Mouse (Mus musculus) monocyte, adult 5-6 weeks (primary cell): ENCODE data around the gene Abat. TPM values are rescaled to one million over a fixed set of nuclear protein-coding genes. Genes with fewer than 3 reads are reported as not detected.
"Not testable (repeated sequence)": the region's sequence is repeated elsewhere in the genome, so short reads cannot be mapped to it uniquely, and the experiment has no call there.

Experiments
- ATAC-seq: fragments of 153-309, 156-312 bp; replicated peaks from 2 replicates; pipeline ENCODE4 v1.8.0; 2017; ENCODE audit warnings: mild to moderate bottlenecking; ENCODE audit not compliant: low TSS enrichment, insufficient number of reproducible peaks, severe bottlenecking, poor library complexity, low FRiP score
- total RNA-seq: library from RNA; stranded (forward); fragments of 200-1000, 200-491, 200-594 nt; gene quantifications from 3 replicates; pipeline ENCODE4 v1.2.3, GENCODE M21; 2017

The Abat gene
- total RNA-seq, 1 experiment from 2014 or later: not detected

GRCm38 (mm10) chr16:8529389-8529788 lies 16.2 kb downstream of the Abat start:
- ATAC-seq: no peak

DNA sequence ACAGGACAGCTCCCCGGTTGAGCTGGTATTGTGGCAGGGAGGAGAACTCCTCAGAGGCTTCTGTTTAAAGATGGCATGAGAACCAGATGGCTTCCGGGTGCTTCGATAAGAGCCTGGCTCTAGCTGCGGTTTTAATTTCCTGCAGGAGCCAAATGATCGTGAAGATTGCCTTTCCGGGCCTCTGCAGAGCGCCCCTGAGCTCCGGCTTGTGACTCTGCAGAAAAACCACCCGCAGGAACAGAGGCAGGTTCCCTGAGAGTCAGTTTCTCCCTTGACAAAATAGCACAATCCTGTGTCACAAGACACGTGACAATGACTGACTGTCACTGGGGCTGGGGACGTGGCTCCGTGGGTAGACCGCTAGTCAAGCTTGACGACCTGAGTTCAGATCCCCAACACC lies 16.8 kb downstream of the Abat start:
- ATAC-seq: no peak

GRCm38 (mm10) chr16:8532461-8532860 lies 19.2 kb downstream of the Abat start:
- ATAC-seq: no peak

DNA sequence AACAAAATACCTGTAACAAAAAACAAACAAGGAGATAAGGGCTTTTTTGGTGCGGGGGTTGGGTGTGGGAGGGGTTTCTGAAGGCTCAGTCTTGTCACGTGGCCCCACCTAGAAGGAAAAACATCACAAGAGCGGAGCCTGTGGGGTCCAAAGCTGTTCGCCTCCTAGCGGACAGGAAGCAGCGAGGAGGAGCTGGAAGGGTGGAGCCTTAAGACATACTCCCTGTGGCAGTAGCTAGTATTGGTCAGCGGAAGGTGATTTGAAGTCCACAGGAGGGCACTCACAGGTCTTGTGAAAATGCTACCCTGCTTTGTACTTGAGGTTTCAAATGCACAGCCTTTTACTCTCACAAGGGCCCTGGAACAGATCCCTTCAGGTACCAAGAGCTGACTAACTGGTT lies 19.7 kb downstream of the Abat start:
- ATAC-seq: no peak

DNA sequence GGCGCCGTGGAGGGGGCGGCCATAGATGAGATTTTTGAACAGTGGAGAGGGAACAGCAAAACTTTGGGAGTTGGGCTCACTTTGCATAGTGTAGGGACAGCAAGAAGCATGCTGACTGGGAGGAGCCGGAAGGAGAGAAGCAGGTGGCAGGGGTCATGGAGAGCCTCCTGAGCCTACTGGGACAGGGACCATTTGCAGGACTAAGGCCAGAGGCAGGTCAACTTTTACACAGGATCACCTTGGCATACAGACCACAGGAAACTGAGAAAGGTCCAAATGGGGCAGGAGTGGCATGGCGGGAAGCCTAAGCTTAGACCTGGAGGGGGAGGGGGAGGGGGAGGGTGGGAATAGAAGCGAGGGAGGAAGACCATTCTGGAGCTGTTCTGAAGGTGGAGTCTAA lies 20.2 kb downstream of the Abat start:
- no peak for ATAC-seq

- no peak for ATAC-seq
These were observed 21.4 kb downstream of the Abat start for GRCm38 (mm10) chr16:8534466-8535200.

- ATAC-seq: no peak
These were observed 22.2 kb downstream of the Abat start for GRCm38 (mm10) chr16:8535411-8535810.

DNA sequence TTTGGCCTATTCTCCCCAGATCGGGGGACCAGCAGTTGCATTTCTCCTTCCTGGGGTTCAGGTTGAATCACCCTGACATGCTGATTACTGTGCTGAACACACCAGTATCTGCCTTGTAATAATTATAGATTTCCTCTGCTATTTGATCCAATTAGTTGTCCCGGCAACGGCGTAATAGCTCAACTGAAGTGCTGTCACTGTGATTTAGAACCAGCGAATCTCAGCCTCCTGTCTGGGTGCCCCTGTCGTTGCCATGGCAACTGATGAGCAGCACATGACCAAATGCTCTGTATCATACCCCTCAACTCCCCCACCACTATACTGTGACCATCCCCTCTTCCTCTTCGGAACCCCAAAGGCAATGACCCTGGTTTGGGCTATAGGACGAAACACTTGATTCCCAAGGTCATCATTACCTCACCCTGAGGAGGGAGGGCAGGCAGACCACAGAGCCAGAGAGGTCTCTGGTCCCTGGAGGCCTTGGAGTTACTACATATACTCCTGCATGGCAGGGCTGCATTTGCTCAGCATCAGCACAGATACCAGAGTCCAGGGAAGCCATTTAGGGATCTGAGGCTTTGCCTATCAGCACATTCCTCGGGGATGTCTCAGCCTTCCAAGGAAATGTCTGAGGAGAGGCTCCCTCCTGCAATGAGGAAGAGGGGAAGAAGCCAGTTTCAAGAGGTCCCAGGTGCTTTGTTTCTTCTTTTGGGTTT lies 26.1 kb downstream of the Abat start:
- ATAC-seq: no peak

DNA sequence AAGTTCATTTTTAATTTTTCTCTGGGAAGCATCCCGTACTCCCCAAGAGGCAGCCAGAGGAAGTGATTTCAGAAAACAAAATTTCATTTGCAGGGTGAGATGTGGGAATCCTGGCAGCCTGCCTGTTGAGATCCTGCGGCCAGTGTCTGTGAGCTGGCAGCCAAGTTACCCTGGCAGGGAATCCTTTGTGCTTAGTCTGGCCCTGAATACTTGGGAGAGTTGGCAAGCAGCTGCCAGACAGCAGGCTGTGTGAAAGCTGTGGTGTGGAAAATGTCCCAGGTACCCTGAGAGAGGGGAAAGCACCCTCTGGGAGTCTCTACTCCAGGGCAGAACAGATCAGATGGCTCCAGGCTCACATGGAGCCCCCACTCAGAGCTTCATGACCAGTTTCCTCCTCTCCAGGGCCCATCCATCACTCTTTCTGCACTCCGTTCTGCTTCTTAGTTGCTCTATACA lies 27.7 kb downstream of the Abat start:
- no peak for ATAC-seq

DNA sequence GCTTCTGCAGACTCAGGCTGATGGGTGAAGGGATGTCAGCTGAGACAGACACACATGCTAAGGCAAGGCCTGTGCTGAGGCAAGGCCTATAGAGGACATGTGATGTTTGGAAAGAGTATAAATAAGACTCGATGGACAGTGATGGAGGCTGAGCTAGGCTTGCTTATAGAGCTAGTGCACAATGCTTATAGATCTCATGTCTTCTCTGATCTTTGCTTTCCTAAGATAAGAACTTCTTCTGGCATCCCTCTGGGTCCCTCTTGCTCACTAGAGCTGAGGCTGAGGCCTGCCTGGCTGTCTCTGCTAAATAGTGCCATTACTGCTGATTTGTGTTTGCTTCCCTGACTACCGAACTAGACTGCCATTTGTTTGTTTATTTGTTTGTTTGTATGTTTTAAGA lies 34.6 kb downstream of the Abat start:
- ATAC-seq: no peak

- no peak for ATAC-seq
These were observed 36.3 kb downstream of the Abat start for GRCm38 (mm10) chr16:8549506-8549905.

- ATAC-seq: no peak
These were observed 41.1 kb downstream of the Abat start for GRCm38 (mm10) chr16:8554351-8554750.

DNA sequence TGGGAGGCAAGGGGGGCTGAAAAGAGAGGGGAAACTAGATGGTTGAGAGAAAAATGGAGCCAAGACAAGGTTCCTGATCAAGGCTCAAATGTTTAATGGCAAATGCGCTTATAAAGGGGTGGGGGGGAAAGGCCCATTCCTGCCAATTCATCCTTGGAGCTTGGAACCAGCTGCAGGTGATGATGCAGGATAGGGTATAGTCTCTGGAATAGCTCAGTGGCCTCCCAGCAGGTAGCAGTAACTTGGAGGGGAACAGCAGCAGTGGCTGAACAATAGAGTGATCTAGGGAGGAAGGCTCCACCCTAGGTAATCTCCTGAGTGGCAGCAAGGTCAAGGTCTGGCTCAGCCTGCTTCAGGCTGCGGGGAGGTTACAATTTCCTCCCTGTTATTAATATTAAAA lies 41.5 kb downstream of the Abat start:
- not testable (repeated sequence) for ATAC-seq

DNA sequence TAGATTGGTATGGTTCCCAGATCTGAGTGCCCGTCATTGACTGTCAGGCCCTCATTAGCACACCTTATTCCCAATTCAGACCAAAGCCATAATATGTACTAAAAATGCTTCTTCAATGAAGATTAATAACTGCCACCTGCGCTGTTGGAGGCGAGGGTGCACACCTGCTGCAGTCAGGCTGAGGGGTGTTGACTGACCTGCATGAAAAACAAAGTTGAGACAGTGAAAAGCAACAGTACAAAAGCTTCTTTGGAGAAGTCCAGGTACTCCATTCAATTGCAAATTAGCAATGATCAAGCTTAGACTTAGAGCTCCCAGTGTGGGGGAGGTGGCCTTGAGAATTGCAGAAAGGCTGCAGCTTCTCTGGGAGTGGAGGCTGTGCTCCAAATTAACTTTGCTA lies 42.1 kb downstream of the Abat start:
- ATAC-seq: not testable (repeated sequence)

DNA sequence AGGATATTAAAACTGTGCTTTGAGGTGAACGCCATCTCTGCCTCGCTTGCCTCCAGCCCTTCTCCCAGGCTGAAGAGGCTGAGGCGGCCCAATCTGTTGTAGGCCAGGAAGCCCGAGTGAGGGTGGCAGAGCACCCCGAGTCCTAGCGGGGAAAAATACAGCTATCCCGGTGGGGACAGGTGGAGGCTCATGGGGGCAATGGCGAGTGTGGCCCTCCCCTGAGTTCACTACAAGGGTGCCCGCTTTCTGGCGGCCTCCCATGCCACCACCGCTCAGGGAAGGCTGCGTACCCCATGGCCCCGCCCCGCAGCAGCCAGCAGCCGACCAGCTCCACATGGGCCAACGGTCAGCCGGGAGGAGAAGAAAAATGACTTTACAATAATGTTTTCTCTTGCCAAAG lies 46.9 kb downstream of the Abat start:
- ATAC-seq: no peak

- ATAC-seq: not testable (repeated sequence)
These were observed 47.9 kb downstream of the Abat start for GRCm38 (mm10) chr16:8561101-8561500.

DNA sequence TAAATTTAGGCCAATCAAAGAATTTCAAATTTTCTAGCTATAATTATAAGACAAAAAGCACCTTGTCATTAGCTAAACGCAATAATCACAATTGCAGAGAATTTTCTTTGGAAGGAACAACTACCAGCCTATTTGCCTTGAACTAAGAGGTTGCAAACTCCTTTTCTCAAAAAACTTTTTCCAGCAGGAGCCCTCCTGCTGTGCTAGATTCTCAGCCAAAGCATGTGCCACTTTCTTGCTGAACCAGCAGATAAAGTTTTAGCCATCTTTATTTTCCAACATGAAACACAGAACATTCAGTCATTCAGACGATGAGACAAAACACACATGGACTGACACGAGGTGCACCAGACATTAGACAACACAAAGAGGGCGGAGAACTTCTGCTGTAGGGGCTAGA lies 48.6 kb downstream of the Abat start:
- not testable (repeated sequence) for ATAC-seq

- not testable (repeated sequence) for ATAC-seq
These were observed 49.6 kb downstream of the Abat start for GRCm38 (mm10) chr16:8562827-8563226.

DNA sequence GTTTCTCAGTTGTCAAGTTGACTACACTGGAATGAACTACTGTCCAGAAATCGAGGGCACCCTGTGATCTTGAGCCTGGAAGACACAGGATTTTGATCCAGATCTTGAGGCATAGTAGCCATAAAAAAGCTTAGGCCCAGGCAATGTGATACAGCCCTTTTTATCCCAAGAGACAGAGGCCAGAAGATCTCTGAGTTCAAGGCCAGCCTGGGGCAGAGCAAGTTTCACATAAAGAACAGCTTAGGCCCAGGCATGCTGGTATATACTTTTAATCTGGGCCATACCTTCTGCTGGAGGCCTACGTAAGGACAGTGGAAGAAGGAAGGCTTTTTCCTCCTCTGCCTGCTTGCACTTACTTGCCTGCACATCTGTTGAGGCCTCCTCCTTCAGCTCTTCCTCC lies 51.6 kb downstream of the Abat start:
- ATAC-seq: no peak

DNA sequence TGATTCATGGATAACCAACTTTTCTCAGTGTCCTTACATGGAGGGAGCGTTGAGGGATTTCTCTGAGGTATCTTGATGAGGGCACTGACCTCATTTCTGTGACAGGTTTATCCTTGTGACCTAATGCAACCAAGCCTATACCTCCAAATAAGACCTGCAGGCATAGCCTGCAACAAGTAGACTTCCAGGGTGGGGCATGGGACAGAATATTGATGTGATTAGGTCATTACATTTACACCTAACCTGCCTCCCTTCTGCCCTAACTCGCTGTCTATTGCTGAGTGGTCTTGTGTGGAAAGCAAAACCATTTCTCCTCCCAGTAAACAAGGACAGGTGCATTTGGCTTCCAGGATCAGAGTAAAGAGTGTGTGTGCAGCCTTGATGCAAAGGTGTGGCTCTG lies 52.3 kb downstream of the Abat start:
- ATAC-seq: no peak
